Mouse (Mus musculus) forebrain, embryonic 12.5 days (tissue): ENCODE measurements around the gene Cd200r1. TPM values are rescaled to one million over a fixed set of nuclear protein-coding genes. Genes with fewer than 3 reads are reported as not detected.
"Not testable (repeated sequence)": the region's sequence is repeated elsewhere in the genome, so short reads cannot be mapped to it uniquely, and the experiment has no call there.

Experiments used
- ATAC-seq: fragments of 200-750 bp; cut with Nextera tagmentation; 2 replicates; pipeline ENCODE4 v1.8.0; 2017; ENCODE audit warnings: moderate TSS enrichment; ENCODE audit not compliant: low FRiP score
- H3K27ac ChIP-seq: fragments of 300-500 bp; sonication (generic); 2 replicates; pipeline ENCODE4 v1.5.1; 2016; ENCODE audit warnings: mild to moderate bottlenecking
- H3K27me3 ChIP-seq: fragments of 300-500 bp; sonication (generic); 2 replicates; pipeline ENCODE4 v1.6.1; 2016; ENCODE audit warnings: mild to moderate bottlenecking
- H3K36me3 ChIP-seq: fragments of 300-500 bp; sonication (generic); replicated peaks from 2 replicates; pipeline ENCODE4 v1.6.1; 2016; ENCODE audit warnings: mild to moderate bottlenecking
- H3K4me1 ChIP-seq: fragments of 300-500 bp; sonication (generic); 2 replicates; pipeline ENCODE4 v1.6.1; 2016
- H3K4me2 ChIP-seq: fragments of 300-500 bp; sonication (generic); 2 replicates; pipeline ENCODE4 v1.6.1; 2016; ENCODE audit warnings: mild to moderate bottlenecking, moderate library complexity
- H3K4me3 ChIP-seq: fragments of 300-500 bp; sonication (generic); replicated peaks from 2 replicates; pipeline ENCODE4 v1.5.1; 2016; ENCODE audit warnings: mild to moderate bottlenecking
- H3K9ac ChIP-seq: fragments of 300-500 bp; sonication (generic); 2 replicates; pipeline ENCODE4 v1.6.1; 2016; ENCODE audit warnings: mild to moderate bottlenecking
- H3K9me3 ChIP-seq: fragments of 300-500 bp; sonication (generic); 2 replicates; pipeline ENCODE4 v1.6.1; 2016
- WGBS: fragments of 180-500 bp; shearing (Covaris S2); methylation state at CpG from one replicate; pipeline ENCODE4 v1.1.7; 2016; 5-methylcytosine and 5-hydroxymethylcytosine counted together
- polyA plus RNA-seq: library from polyadenylated mRNA; unstranded; fragments of >200 nt; fragmentation: Nextera tagmentation; extraction: Ambion mirVana; gene quantifications from 2 replicates; pipeline ENCODE4 v1.2.1, GENCODE M21; 2016

Gene Cd200r1
- polyA plus RNA-seq, 1 experiment from 2014 or later = 0.49 TPM

DNA sequence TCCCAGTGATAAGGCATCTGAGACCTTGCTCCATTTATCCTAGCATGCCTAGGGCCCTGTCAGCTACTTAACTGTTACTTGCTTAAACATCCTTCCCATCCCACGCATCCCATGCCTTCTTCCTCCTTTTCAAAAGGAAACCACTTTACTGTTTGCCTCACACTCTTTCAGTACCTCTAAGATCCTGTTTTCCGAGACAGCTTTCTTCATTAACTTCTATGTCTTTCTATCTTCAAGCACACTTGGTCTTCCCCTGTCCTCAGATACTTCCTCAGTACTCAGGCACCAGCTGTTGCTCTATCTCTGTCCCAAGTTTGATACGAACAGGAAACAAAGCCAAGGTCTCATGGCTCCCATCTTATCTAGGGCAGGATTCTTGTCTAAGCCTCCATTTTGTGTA lies 8.1 kb downstream of the Cd200r1 start:
- Histone ChIP-seq H3K36me3 (no peaks in the 10 kb centered on the region), H3K9ac (no peak overlapping the region), H3K27me3 (no peaks in the 10 kb centered on the region), H3K4me2 (no peak overlapping the region), H3K9me3 (no peaks in the 10 kb centered on the region), H3K27ac (no peak overlapping the region), H3K4me1 (no peaks in the 10 kb centered on the region), H3K4me3 (no peak overlapping the region)
- 89% methylated on average over 3 of the region's 3 CpGs for WGBS
- no peak for ATAC-seq

DNA sequence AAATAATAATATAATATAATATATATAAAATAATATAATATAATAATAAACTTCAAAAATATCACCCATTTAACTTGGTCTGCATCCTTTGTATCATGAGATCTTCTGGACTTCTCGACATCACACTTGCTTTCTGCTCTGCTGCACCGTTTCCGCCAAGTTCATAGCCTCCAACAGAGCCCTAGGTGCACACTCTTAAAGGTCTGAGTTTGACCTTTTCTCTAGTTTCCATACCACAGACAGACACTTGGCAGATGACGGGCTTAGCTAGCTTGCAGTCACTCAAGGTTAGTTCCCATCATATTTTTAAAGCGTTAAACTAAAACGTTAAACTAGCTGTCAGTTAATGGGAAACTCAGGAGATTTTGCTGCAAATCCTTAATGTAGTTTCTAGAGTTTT lies 8.7 kb downstream of the Cd200r1 start:
- no peak overlapping the region for H3K27ac ChIP-seq
- H3K9ac ChIP-seq = no peak overlapping the region
- no peak for ATAC-seq
- no peaks in the 10 kb centered on the region for H3K36me3 ChIP-seq
- 91% methylated on average over 6 of the region's 6 CpGs for whole genome bisulfite sequencing
- H3K4me1 ChIP-seq = no peaks in the 10 kb centered on the region
- no peaks in the 10 kb centered on the region for H3K27me3 ChIP-seq
- H3K9me3 ChIP-seq = no peaks in the 10 kb centered on the region
- H3K4me2 ChIP-seq = no peak overlapping the region
- H3K4me3 ChIP-seq = no peak overlapping the region

DNA sequence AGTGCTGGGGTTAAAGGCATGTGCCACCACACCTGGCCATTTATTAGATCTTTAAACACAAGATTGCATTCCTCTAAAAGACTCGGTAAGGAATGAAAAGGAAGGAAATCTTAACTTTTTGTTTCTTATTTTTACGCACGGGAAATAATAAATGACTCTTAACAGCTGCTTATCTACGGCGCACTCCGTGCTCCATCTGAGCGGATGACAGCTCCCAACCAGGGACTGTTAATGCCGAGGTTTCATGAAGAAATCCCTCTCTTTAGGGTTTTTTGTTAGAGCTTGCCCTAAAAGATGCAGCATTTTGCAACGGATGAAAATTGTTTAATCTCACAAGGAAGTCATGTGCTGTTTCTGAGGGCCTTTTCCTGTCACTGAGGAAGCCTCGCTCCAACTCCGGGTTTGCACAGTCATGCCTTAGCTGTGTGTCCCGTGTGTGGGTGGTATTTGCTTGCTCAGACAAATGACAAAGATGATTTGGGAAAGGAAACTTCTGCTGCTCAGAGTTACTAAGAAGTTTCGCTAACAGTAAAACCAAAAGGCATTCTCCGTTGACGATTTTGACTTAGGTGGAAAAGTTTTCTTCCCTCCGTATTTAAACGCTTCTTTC lies 13.1 kb downstream of the Cd200r1 start:
- Histone ChIP-seq H3K9me3 (no peaks in the 10 kb centered on the region), H3K4me1 (no peaks in the 10 kb centered on the region), H3K36me3 (no peaks in the 10 kb centered on the region), H3K9ac (no peak overlapping the region), H3K27me3 (no peaks in the 10 kb centered on the region), H3K4me3 (no peak overlapping the region), H3K27ac (no peak overlapping the region), H3K4me2 (no peak overlapping the region)
- WGBS = 87% methylated on average over 17 of the region's 17 CpGs
- no peak for ATAC-seq

DNA sequence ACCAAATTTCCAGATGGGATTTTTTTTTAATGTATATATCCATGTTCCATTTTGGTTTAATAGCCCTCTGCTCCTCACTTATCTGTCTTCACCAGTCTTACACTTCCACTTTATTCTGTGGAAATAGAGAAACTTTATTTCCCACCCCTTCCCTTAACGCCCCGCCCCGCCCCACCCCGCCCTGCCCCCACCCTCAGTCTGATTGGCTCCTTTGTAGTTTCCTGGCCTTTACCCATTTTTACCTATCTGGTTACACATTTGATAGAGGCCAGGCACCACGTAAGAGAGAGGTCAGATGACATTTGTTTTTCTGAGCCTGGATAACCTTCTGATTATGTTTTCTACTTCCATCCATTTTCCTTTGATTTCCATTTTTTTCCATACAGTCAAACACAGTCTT lies 14.0 kb downstream of the Cd200r1 start:
- Histone ChIP-seq H3K36me3 (no peaks in the 10 kb centered on the region), H3K27me3 (no peaks in the 10 kb centered on the region), H3K27ac (no peak overlapping the region), H3K9me3 (no peaks in the 10 kb centered on the region), H3K4me3 (no peak overlapping the region), H3K4me2 (no peak overlapping the region), H3K4me1 (no peaks in the 10 kb centered on the region), H3K9ac (no peak overlapping the region)
- ATAC-seq = no peak
- WGBS = 91% methylated on average over 5 of the region's 5 CpGs

DNA sequence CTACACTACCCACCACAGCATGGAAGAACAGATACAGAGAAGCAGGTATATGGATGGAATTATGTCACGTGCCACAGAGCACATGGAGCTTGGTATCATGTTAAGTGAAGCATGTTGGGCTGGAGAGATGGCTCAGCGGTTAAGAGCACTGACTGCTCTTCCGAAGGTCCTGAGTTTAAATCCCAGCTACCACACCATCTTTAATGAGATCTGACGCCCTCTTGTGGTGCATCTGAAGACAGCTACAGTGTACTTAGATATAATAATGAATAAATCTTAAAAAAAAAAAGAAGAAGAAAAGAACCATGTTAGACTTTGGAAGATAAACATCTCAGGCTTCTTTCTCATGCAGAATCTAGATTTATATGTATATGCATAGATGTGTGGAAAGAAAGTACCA lies 15.2 kb downstream of the Cd200r1 start:
- H3K4me3 ChIP-seq = no peak overlapping the region
- no peaks in the 10 kb centered on the region for H3K27me3 ChIP-seq
- no peak overlapping the region for H3K27ac ChIP-seq
- no peak for ATAC-seq
- H3K4me1 ChIP-seq = no peaks in the 10 kb centered on the region
- H3K9ac ChIP-seq = no peak overlapping the region
- H3K36me3 ChIP-seq = no peaks in the 10 kb centered on the region
- H3K4me2 ChIP-seq = no peak overlapping the region
- H3K9me3 ChIP-seq = no peaks in the 10 kb centered on the region
- WGBS = 68% methylated on average over 4 of the region's 4 CpGs

DNA sequence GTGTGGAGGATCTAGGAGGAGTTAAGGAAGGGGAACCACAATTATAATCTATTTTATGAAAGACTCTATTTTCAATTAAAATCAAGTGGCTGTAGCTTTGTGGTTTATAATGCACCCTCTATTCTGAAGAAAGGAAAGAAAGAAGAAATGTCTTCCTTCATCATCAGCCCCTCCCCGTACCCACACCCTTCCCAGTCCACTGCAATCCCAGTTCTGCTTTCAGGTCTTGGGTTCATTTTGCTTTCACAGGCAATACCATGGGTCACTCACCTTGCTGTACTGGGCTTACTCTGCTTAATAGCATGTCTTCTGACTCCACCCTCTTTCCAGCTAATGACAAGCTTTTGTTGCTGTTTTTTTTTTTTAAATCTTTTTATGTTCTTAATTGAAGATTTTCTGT lies 21.4 kb downstream of the Cd200r1 start:
- no peaks in the 10 kb centered on the region for H3K9me3 ChIP-seq
- 85% methylated on average over 1 of the region's 1 CpGs for WGBS
- no peak overlapping the region for H3K9ac ChIP-seq
- no peak overlapping the region for H3K27ac ChIP-seq
- no peaks in the 10 kb centered on the region for H3K4me1 ChIP-seq
- ATAC-seq = no peak
- no peak overlapping the region for H3K4me2 ChIP-seq
- no peak overlapping the region for H3K4me3 ChIP-seq
- H3K27me3 ChIP-seq = no peaks in the 10 kb centered on the region
- no peaks in the 10 kb centered on the region for H3K36me3 ChIP-seq

DNA sequence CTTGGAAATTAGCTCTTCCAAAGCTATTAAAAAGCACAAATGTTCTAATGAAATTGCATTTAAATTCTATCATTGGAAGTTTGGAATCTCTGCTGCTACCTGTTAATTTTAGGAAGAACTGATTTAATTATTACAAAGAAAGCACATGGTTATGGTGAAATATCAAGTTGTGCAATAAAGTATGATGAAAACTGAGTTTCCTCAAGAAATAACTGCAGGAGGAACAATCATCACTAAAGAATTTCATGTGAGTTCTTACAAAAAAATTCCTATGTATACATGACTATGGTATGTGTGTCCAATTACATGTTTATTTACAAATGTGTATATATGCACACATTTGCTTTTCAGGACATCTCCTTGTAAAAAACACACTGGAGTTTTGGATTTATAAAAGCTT lies 28.9 kb downstream of the Cd200r1 start:
- no peaks in the 10 kb centered on the region for H3K27me3 ChIP-seq
- no peak overlapping the region for H3K4me3 ChIP-seq
- no peak for ATAC-seq
- no peaks in the 10 kb centered on the region for H3K4me1 ChIP-seq
- no peak overlapping the region for H3K27ac ChIP-seq
- H3K9ac ChIP-seq = no peak overlapping the region
- H3K36me3 ChIP-seq = no peaks in the 10 kb centered on the region
- no peaks in the 10 kb centered on the region for H3K9me3 ChIP-seq
- H3K4me2 ChIP-seq = no peak overlapping the region

DNA sequence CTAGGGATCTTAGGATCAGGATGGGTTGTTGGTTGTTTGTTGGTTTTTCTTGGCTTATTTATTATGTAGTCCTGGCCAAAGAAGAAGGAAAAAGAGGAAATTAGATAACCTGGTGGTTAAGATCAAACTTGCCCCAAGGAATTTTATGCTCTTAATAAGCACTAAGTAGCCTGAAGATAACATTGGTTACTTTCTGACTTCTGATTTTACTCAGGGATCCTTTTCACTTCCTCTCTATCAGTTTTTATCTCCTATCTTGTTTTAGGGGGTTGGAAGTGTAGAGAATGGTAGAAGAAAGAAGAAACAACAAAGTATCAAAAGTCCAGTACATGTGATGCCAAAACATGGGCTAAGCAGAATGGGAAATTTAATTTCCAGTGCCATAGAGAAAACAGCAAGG lies 40.4 kb downstream of the Cd200r1 start:
- H3K27me3 ChIP-seq = no peaks in the 10 kb centered on the region
- H3K4me3 ChIP-seq = no peak overlapping the region
- H3K4me2 ChIP-seq = no peak overlapping the region
- no peaks in the 10 kb centered on the region for H3K4me1 ChIP-seq
- H3K36me3 ChIP-seq = no peaks in the 10 kb centered on the region
- no peak overlapping the region for H3K27ac ChIP-seq
- H3K9ac ChIP-seq = no peak overlapping the region
- no peaks in the 10 kb centered on the region for H3K9me3 ChIP-seq
- ATAC-seq = no peak

DNA sequence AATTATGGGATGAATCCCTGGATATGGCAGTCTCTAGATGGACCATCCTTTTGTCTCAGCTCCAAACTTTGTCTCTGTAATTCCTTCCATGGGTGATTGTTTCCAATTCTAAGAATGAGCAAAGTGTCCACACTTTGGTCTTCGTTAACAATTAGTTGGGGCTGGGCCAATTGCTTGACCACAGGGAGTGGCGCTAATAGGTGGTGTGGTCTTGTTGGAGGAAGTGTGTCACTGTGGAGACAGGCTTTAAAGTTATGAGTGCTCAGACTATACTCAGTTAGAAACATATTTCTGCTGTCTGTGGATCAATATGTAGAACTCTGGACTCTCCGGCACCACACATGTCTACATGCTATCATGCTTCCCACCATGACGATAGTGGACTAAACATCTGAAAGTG lies 44.7 kb downstream of the Cd200r1 start:
- H3K9ac ChIP-seq, H3K9me3 ChIP-seq, H3K36me3 ChIP-seq, H3K4me1 ChIP-seq, ATAC-seq, H3K27me3 ChIP-seq, H3K27ac ChIP-seq, H3K4me3 ChIP-seq, H3K4me2 ChIP-seq: not testable (repeated sequence)
- 96% methylated on average over 4 of the region's 4 CpGs for WGBS

DNA sequence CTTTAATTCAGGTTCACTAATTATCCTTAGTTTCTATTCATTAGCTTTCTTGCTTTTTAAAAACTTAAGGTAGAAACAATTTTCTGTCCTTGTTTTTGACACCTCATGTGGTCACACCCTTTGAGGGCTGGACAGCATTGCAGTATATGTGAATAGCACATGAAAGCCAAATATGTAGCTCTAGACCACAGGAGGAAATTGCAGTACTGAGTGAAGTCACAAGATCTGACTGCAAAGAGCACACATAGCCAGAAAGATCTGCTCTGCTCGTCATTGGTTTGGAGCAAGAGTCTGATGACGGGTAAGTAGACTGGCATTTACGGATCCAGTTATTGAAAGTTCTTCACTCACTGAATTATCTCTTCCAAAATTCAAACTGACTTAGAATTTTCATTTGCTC lies 46.0 kb downstream of the Cd200r1 start, which contains the start of gene Cd200r4:
Cd200r4 (plus strand) TSS at position 190 of the 400 bp plus-strand sequence.
- Histone ChIP-seq H3K36me3 (no peaks in the 10 kb centered on the region), H3K9me3 (no peaks in the 10 kb centered on the region), H3K4me1 (no peaks in the 10 kb centered on the region), H3K27me3 (no peaks in the 10 kb centered on the region), H3K9ac (no peak within 1 kb of the TSS), H3K27ac (no peak within 1 kb of the TSS), H3K4me2 (no peak within 1 kb of the TSS), H3K4me3 (no peak within 1 kb of the TSS)
- WGBS = 92% methylated on average over 3 of the region's 3 CpGs
- no peak for ATAC-seq

DNA sequence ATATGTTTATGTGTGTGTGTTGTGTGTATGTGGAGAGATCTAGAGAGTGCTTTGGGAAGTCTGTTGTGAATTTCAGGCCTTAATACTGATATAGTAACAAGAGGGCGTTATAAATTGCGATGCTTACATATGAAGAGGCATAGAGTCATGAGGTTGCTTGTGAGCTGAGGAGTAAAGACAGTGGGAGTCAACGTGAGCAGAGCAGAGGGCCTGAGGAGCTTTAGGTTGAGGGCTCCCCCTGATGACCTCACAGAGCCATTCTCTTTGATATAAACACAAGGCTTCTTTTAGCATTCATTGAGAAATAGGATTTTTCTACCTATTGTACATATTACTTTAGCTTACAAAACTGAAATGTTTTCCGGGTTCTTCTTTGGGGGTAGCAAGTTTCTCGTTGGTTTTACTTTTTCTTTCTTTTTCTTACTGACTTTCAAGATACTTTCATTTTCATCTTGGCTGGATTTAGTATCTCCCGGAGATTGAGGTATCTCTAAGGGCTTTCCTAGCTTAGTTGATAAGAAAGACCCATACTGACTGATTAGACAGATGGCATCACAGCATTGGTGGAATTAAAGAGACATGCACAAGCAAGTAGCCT lies 47.0 kb downstream of the Cd200r1 start:
- H3K4me1 ChIP-seq = no peaks in the 10 kb centered on the region
- H3K36me3 ChIP-seq = no peaks in the 10 kb centered on the region

DNA sequence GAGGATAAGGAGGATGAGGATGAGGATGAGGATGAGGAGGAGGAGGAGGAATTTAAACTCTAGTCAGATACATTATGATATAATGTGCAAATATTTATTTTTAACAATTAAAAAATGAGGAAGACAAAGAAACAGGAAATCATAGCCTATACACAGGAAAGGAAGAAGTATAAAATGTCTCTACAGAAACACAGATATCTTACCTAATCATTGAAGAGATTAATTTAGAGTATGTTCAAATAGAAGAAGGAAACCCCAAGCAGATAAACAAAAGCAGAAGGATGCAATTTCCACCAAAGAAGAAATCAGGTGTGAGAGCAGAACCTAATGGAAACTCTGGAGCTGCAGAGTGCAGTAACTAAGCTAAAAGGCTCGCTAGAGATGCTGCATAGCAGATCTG lies 52.5 kb downstream of the Cd200r1 start:
- no peaks in the 10 kb centered on the region for H3K27me3 ChIP-seq
- H3K4me3 ChIP-seq = no peak overlapping the region
- no peak overlapping the region for H3K4me2 ChIP-seq
- H3K36me3 ChIP-seq = no peaks in the 10 kb centered on the region
- 46% methylated on average over 1 of the region's 1 CpGs for WGBS
- no peaks in the 10 kb centered on the region for H3K9me3 ChIP-seq
- ATAC-seq = no peak
- no peak overlapping the region for H3K9ac ChIP-seq
- H3K27ac ChIP-seq = no peak overlapping the region
- no peaks in the 10 kb centered on the region for H3K4me1 ChIP-seq

More for the DNA sequence above, 47.0 kb downstream of the Cd200r1 start:
- no peak overlapping the region for H3K4me2 ChIP-seq
- H3K27ac ChIP-seq = no peak overlapping the region
- no peak overlapping the region for H3K9ac ChIP-seq
- H3K9me3 ChIP-seq = no peaks in the 10 kb centered on the region
- WGBS = 88% methylated on average over 6 of the region's 6 CpGs
- ATAC-seq = no peak
- H3K27me3 ChIP-seq = no peaks in the 10 kb centered on the region
- no peak overlapping the region for H3K4me3 ChIP-seq

DNA sequence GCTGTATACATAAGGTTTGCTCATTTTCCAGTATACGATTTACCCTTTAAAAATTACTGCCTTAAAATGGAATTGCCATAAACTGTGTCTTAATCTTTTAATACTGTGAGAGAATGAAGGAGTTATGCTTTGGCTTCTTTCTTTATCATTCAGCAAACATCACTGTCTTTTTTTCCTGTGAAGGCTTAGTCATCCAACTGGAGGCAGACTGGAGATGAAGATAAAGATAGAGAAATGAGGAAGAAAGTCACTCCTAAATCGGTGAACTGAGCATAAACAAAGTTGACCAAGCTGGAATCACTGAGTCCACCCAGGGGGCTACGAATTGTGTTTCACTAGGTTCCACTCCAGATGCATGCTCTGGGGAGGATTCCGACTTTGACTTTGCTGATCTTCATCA lies 55.0 kb downstream of the Cd200r1 start:
- H3K4me3 ChIP-seq = no peak overlapping the region
- no peaks in the 10 kb centered on the region for H3K9me3 ChIP-seq
- H3K27me3 ChIP-seq = no peaks in the 10 kb centered on the region
- WGBS = 83% methylated on average over 4 of the region's 4 CpGs
- ATAC-seq = no peak
- no peak overlapping the region for H3K27ac ChIP-seq
- H3K4me2 ChIP-seq = no peak overlapping the region
- H3K9ac ChIP-seq = no peak overlapping the region
- no peaks in the 10 kb centered on the region for H3K4me1 ChIP-seq
- no peaks in the 10 kb centered on the region for H3K36me3 ChIP-seq
